Mouse (Mus musculus): ENCODE measurements around the gene Irak2. TPM values are rescaled to one million over a fixed set of nuclear protein-coding genes. Genes with fewer than 3 reads are reported as not detected.

The Irak2 gene
- polyA plus RNA-seq, 1 experiment from 2014 or later = 1.0 TPM

GRCm38 (mm10) chr6:113605224-113605545 is 33.1 kb upstream of the Irak2 start:
- Histone ChIP-seq H3K4me2 (ENCODE audit: low read length) (peak overlapping the region; percentile 76), H3K4me1 (ENCODE audit: control insufficient read depth, insufficient read depth, low read length) (peaks cover 12% of the 10 kb centered on the region), H3K9me3 (ENCODE audit: control insufficient read depth, low read length) (no peaks in the 10 kb centered on the region), H3K4me3 (replicated peaks; ENCODE audit: low read depth, low read length) (peak overlapping the region; percentile 91), H3K27me3 (ENCODE audit: control insufficient read depth, insufficient read depth, low read length) (no peaks in the 10 kb centered on the region), H3K9ac (replicated peaks; ENCODE audit: low read length) (peak overlapping the region; percentile 86), H3K36me3 (ENCODE audit: control insufficient read depth, insufficient read depth, low read length) (peaks cover 8% of the 10 kb centered on the region), H3K27ac (replicated peaks; ENCODE audit: low read depth, low read length) (peak overlapping the region; percentile 82)
- ATAC-seq (ENCODE audit: low FRiP score, low TSS enrichment) (peak; percentile 38; the same call in 1 of the 2 replicates), DNase-seq (no peak)
- 5% methylated on average over 10 of the region's 10 CpGs for WGBS

- H3K9me3 ChIP-seq (ENCODE audit: control insufficient read depth, low read length) = no peaks in the 10 kb centered on the region
- H3K4me2 ChIP-seq (ENCODE audit: low read length) = no peak overlapping the region
- WGBS = 92% methylated on average over 6 of the region's 6 CpGs
- no peak overlapping the region for H3K9ac ChIP-seq (replicated peaks; ENCODE audit: low read length)
- no peak overlapping the region for H3K27ac ChIP-seq (replicated peaks; ENCODE audit: low read depth, low read length)
- peaks cover 9% of the 10 kb centered on the region for H3K36me3 ChIP-seq (ENCODE audit: control insufficient read depth, insufficient read depth, low read length)
- H3K27me3 ChIP-seq (ENCODE audit: control insufficient read depth, insufficient read depth, low read length) = no peaks in the 10 kb centered on the region
- ATAC-seq (ENCODE audit: low FRiP score, low TSS enrichment) = no peak
- no peak overlapping the region for H3K4me3 ChIP-seq (replicated peaks; ENCODE audit: low read depth, low read length)
- DNase-seq = no peak
- peaks cover 12% of the 10 kb centered on the region for H3K4me1 ChIP-seq (ENCODE audit: control insufficient read depth, insufficient read depth, low read length)
Observed at GRCm38 (mm10) chr6:113608871-113609270, 29.4 kb upstream of the Irak2 start.

GRCm38 (mm10) chr6:113609293-113609692 is 29.0 kb upstream of the Irak2 start:
- Histone ChIP-seq H3K27me3 (ENCODE audit: control insufficient read depth, insufficient read depth, low read length) (no peaks in the 10 kb centered on the region), H3K4me3 (replicated peaks; ENCODE audit: low read depth, low read length) (no peak overlapping the region), H3K9ac (replicated peaks; ENCODE audit: low read length) (no peak overlapping the region), H3K9me3 (ENCODE audit: control insufficient read depth, low read length) (no peaks in the 10 kb centered on the region), H3K27ac (replicated peaks; ENCODE audit: low read depth, low read length) (no peak overlapping the region), H3K36me3 (ENCODE audit: control insufficient read depth, insufficient read depth, low read length) (peaks cover 9% of the 10 kb centered on the region), H3K4me1 (ENCODE audit: control insufficient read depth, insufficient read depth, low read length) (peaks cover 12% of the 10 kb centered on the region), H3K4me2 (ENCODE audit: low read length) (no peak overlapping the region)
- ATAC-seq (ENCODE audit: low FRiP score, low TSS enrichment) = no peak
- no peak for DNase-seq
- WGBS = 96% methylated on average over 7 of the region's 7 CpGs

- no peaks in the 10 kb centered on the region for H3K4me1 ChIP-seq (ENCODE audit: control insufficient read depth, insufficient read depth, low read length)
- H3K4me3 ChIP-seq (replicated peaks; ENCODE audit: low read depth, low read length) = no peak overlapping the region
- no peak for ATAC-seq (ENCODE audit: low FRiP score, low TSS enrichment)
- DNase-seq = no peak
- no peak overlapping the region for H3K9ac ChIP-seq (replicated peaks; ENCODE audit: low read length)
- no peak overlapping the region for H3K4me2 ChIP-seq (ENCODE audit: low read length)
- H3K27me3 ChIP-seq (ENCODE audit: control insufficient read depth, insufficient read depth, low read length) = no peaks in the 10 kb centered on the region
- H3K36me3 ChIP-seq (ENCODE audit: control insufficient read depth, insufficient read depth, low read length) = peaks cover 37% of the 10 kb centered on the region
- no peak overlapping the region for H3K27ac ChIP-seq (replicated peaks; ENCODE audit: low read depth, low read length)
- WGBS = 96% methylated on average over 8 of the region's 8 CpGs
- H3K9me3 ChIP-seq (ENCODE audit: control insufficient read depth, low read length) = no peaks in the 10 kb centered on the region
Observed at GRCm38 (mm10) chr6:113612258-113612969, 25.9 kb upstream of the Irak2 start.

GRCm38 (mm10) chr6:113614152-113614551 is 24.1 kb upstream of the Irak2 start:
- ATAC-seq (ENCODE audit: low FRiP score, low TSS enrichment) = no peak
- H3K27me3 ChIP-seq (ENCODE audit: control insufficient read depth, insufficient read depth, low read length) = no peaks in the 10 kb centered on the region
- no peaks in the 10 kb centered on the region for H3K9me3 ChIP-seq (ENCODE audit: control insufficient read depth, low read length)
- no peak overlapping the region for H3K9ac ChIP-seq (replicated peaks; ENCODE audit: low read length)
- H3K27ac ChIP-seq (replicated peaks; ENCODE audit: low read depth, low read length) = no peak overlapping the region
- WGBS = 97% methylated on average over 7 of the region's 7 CpGs
- no peak overlapping the region for H3K4me3 ChIP-seq (replicated peaks; ENCODE audit: low read depth, low read length)
- H3K4me1 ChIP-seq (ENCODE audit: control insufficient read depth, insufficient read depth, low read length) = no peaks in the 10 kb centered on the region
- no peak for DNase-seq
- H3K36me3 ChIP-seq (ENCODE audit: control insufficient read depth, insufficient read depth, low read length) = peaks cover 46% of the 10 kb centered on the region
- no peak overlapping the region for H3K4me2 ChIP-seq (ENCODE audit: low read length)

- no peaks in the 10 kb centered on the region for H3K27me3 ChIP-seq (ENCODE audit: control insufficient read depth, insufficient read depth, low read length)
- no peaks in the 10 kb centered on the region for H3K9me3 ChIP-seq (ENCODE audit: control insufficient read depth, low read length)
- ATAC-seq (ENCODE audit: low FRiP score, low TSS enrichment) (no peak), DNase-seq (no peak)
- no peak overlapping the region for H3K4me3 ChIP-seq (replicated peaks; ENCODE audit: low read depth, low read length)
- H3K27ac ChIP-seq (replicated peaks; ENCODE audit: low read depth, low read length) = no peak overlapping the region
- peaks cover 43% of the 10 kb centered on the region for H3K36me3 ChIP-seq (ENCODE audit: control insufficient read depth, insufficient read depth, low read length)
- 97% methylated on average over 8 of the region's 8 CpGs for WGBS
- H3K4me1 ChIP-seq (ENCODE audit: control insufficient read depth, insufficient read depth, low read length) = no peaks in the 10 kb centered on the region
- H3K4me2 ChIP-seq (ENCODE audit: low read length) = no peak overlapping the region
- H3K9ac ChIP-seq (replicated peaks; ENCODE audit: low read length) = no peak overlapping the region
Observed at GRCm38 (mm10) chr6:113614997-113615396, 23.3 kb upstream of the Irak2 start.

- WGBS = 98% methylated on average over 4 of the region's 4 CpGs
- Histone ChIP-seq H3K27ac (replicated peaks; ENCODE audit: low read depth, low read length) (no peak overlapping the region), H3K4me3 (replicated peaks; ENCODE audit: low read depth, low read length) (no peak overlapping the region), H3K36me3 (ENCODE audit: control insufficient read depth, insufficient read depth, low read length) (peaks cover 40% of the 10 kb centered on the region), H3K4me1 (ENCODE audit: control insufficient read depth, insufficient read depth, low read length) (no peaks in the 10 kb centered on the region), H3K9me3 (ENCODE audit: control insufficient read depth, low read length) (no peaks in the 10 kb centered on the region), H3K4me2 (ENCODE audit: low read length) (no peak overlapping the region), H3K27me3 (ENCODE audit: control insufficient read depth, insufficient read depth, low read length) (no peaks in the 10 kb centered on the region), H3K9ac (replicated peaks; ENCODE audit: low read length) (no peak overlapping the region)
- DNase-seq = no peak
- ATAC-seq (ENCODE audit: low FRiP score, low TSS enrichment) = no peak
Observed at GRCm38 (mm10) chr6:113615489-113615888, 22.8 kb upstream of the Irak2 start.

GRCm38 (mm10) chr6:113623386-113623785 is 14.9 kb upstream of the Irak2 start:
- Histone ChIP-seq H3K36me3 (ENCODE audit: control insufficient read depth, insufficient read depth, low read length) (0 out of 2 replicates have a peak, but pooled peaks cover 9% of the 10 kb centered on the region), H3K9ac (replicated peaks; ENCODE audit: low read length) (0 out of 2 replicates have a peak overlapping the region, but pooled peaks have one; percentile 79), H3K4me1 (ENCODE audit: control insufficient read depth, insufficient read depth, low read length) (peaks cover 11% of the 10 kb centered on the region), H3K4me3 (replicated peaks; ENCODE audit: low read depth, low read length) (peak overlapping the region; percentile 55), H3K27me3 (ENCODE audit: control insufficient read depth, insufficient read depth, low read length) (no peaks in the 10 kb centered on the region), H3K27ac (replicated peaks; ENCODE audit: low read depth, low read length) (0 out of 2 replicates have a peak overlapping the region, but pooled peaks have one; percentile 20), H3K4me2 (ENCODE audit: low read length) (peak overlapping the region; percentile 78), H3K9me3 (ENCODE audit: control insufficient read depth, low read length) (no peaks in the 10 kb centered on the region)
- DNase-seq (no peak), ATAC-seq (ENCODE audit: low FRiP score, low TSS enrichment) (no peak)
- 70% methylated on average over 5 of the region's 5 CpGs for WGBS
